Mouse (Mus musculus): ENCODE results near the gene Bhmt2.

DNA sequence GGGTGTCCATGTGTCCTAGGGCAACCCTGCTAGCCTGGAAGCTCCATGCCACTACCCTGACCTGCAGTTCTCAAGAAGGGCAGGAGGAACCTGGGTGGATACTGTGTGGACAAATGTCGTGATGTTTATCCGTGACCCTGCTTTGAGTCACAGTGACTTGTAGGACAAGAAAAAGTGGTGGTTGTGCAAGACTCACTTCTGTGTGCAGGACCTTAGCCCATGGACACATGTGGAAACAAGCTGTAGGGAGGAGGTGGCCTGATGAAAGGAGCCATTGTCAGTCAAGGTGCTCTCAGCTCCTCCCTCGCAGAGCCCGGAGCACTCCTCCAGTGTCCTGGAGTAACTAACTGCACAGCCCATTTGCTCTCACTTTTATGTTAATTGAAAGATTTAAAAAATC is 31.6 kb upstream of the Bhmt2 start:
- TF ChIP-seq MAX (IDR thresholded peaks at IDR 0.05) (no peak), CTCF (IDR thresholded peaks at IDR 0.05; ENCODE audit: control insufficient read depth, insufficient read depth, insufficient read length) (no peak), USF1 (IDR thresholded peaks at IDR 0.05; ENCODE audit: low read depth) (no peak), MYOG (IDR thresholded peaks at IDR 0.05; ENCODE audit: control insufficient read depth, extremely low read depth, insufficient read length) (no peak), CEBPB (IDR thresholded peaks at IDR 0.05; ENCODE audit: low read depth) (no peak), FOSL1 (IDR thresholded peaks at IDR 0.05; ENCODE audit: insufficient read depth, low read length, poor library complexity, severe bottlenecking) (no peak)
